Mouse (Mus musculus): ENCODE measurements around the gene Esrrg.

- TF ChIP-seq POLR2A (IDR thresholded peaks at IDR 0.05; ENCODE audit: insufficient read depth, low read depth, low read length) = no peak
- no peak for TF ChIP-seq CTCF (IDR thresholded peaks at IDR 0.05)
- no peak for TF ChIP-seq EP300 (IDR thresholded peaks at IDR 0.05; ENCODE audit: insufficient read depth, low read depth, low read length)
These were observed 98.6 kb downstream of the Esrrg start for GRCm38 (mm10) chr1:187707176-187707575.
